Mouse (Mus musculus) regulatory T cell (primary cell): ENCODE measurements at regions not wholly inside any gene's neighbourhood (a gene's known extent, or its start where the extent isn't known, plus 50 kb on each side); places are given as distances from the start of the nearest gene placed in this dataset.

Source experiments
- in situ Hi-C: fragments of 300-600 bp; cut with MboI, MseI; formaldehyde crosslinking; loops from one replicate; pipeline ENCODE4 v1.15.1; 2025; ENCODE audit warnings: high pct_unique_total_duplicates

GRCm38 (mm10) chr15:61098519-61098918, 175.7 kb upstream of the A1bg start:
- in situ Hi-C loops = no loop called here

GRCm38 (mm10) chr15:61096021-61096781, 173.4 kb upstream of the A1bg start:
- in situ Hi-C loops = no loop called here

GRCm38 (mm10) chr15:61055017-61055609, 132.3 kb upstream of the A1bg start:
- in situ Hi-C loops = loop anchor here (25.0 kb wide), 1 partner anchor 1168 kb away; no protein-coding TSS in a partner anchor

- in situ Hi-C loops = loop anchor here (25.0 kb wide), 1 partner anchor 1164 kb away; no protein-coding TSS in a partner anchor
These were observed 128.6 kb upstream of the A1bg start for GRCm38 (mm10) chr15:61051363-61051762.

GRCm38 (mm10) chr15:61009509-61009908, 86.7 kb upstream of the A1bg start:
- in situ Hi-C loops = no loop called here

- in situ Hi-C loops = no loop called here
These were observed 84.7 kb upstream of the A1bg start for GRCm38 (mm10) chr15:61007461-61008059.

GRCm38 (mm10) chr15:61006608-61007007, 83.8 kb upstream of the A1bg start:
- in situ Hi-C loops = no loop called here

GRCm38 (mm10) chr15:60993971-60994690, 71.3 kb upstream of the A1bg start:
- in situ Hi-C loops = loop anchor here (10.0 kb wide), 1 partner anchor 1861 kb away; no protein-coding TSS in a partner anchor

GRCm38 (mm10) chr15:60993394-60993793, 70.6 kb upstream of the A1bg start:
- in situ Hi-C loops = loop anchor here (10.0 kb wide), 1 partner anchor 1861 kb away; no protein-coding TSS in a partner anchor

- in situ Hi-C loops = no loop called here
These were observed 59.8 kb upstream of the A1bg start for GRCm38 (mm10) chr15:60982576-60982975.
